Mouse (Mus musculus) CH12.LX (cell line): Measurements from ENCODE around the gene Naa60. TPM values are rescaled to one million over a fixed set of nuclear protein-coding genes. Genes with fewer than 3 reads are reported as not detected.

ENCODE experiments used
- DNase-seq: peaks from one replicate; pipeline ENCODE4 v3.0.0-alpha.2; 2013; ENCODE audit errors: extremely low read depth
- H3K27ac ChIP-seq: 2 replicates; pipeline ENCODE4 v1.5.1; 2012; ENCODE audit warnings: low read depth, mild to moderate bottlenecking, control low read depth, moderate library complexity; ENCODE audit not compliant: insufficient read depth
- H3K27me3 ChIP-seq: replicated peaks from 2 replicates; pipeline ENCODE3; 2012; ENCODE audit warnings: inconsistent platforms
- H3K36me3 ChIP-seq, 2 experiments: replicated peaks in 1 of 2; 2 replicates each; pipeline versions ENCODE3 to v1.6.1; 2012; ENCODE audit warnings: inconsistent platforms in 1 of 2, low read length in 1 of 2, mild to moderate bottlenecking in 1 of 2, mixed read lengths in 1 of 2, moderate library complexity in 1 of 2; ENCODE audit not compliant: control insufficient read depth in 1 of 2, insufficient read depth in 1 of 2
- H3K4me1 ChIP-seq, 2 experiments: 2 replicates each; pipeline ENCODE4 v1.6.1; 2012; ENCODE audit warnings: inconsistent platforms in 1 of 2, moderate library complexity in 1 of 2; ENCODE audit not compliant: insufficient read depth in 2 of 2, control insufficient read depth in 1 of 2
- H3K4me2 ChIP-seq: 2 replicates; pipeline ENCODE4 v1.6.1; 2012; ENCODE audit warnings: low read depth, mild to moderate bottlenecking, control low read depth; ENCODE audit not compliant: poor library complexity, insufficient read depth, severe bottlenecking
- H3K4me3 ChIP-seq, 3 experiments: fragments of 150-350 bp in 1 of 3; sonication (generic) in 1 of 3; replicated peaks in 1 of 3; 2 replicates each; pipeline versions ENCODE3 to v1.5.1; 2011 to 2012; ENCODE audit warnings: low read depth in 2 of 3, low read length in 2 of 3, mild to moderate bottlenecking in 2 of 3, moderate library complexity in 2 of 3, control low read depth in 1 of 3, improper control_type of control experiment in 1 of 3, inconsistent platforms in 1 of 3, mixed read lengths in 1 of 3; ENCODE audit not compliant: poor library complexity in 1 of 3
- H3K79me2 ChIP-seq: replicated peaks from 2 replicates; pipeline ENCODE4 v1.6.1; 2012; ENCODE audit warnings: mild to moderate bottlenecking, moderate library complexity; ENCODE audit not compliant: control insufficient read depth, poor library complexity, insufficient read depth, severe bottlenecking; ENCODE audit errors: extremely low read depth
- H3K9ac ChIP-seq: 2 replicates; pipeline ENCODE4 v1.6.1; 2012; ENCODE audit warnings: low read depth, mild to moderate bottlenecking, control low read depth, moderate library complexity; ENCODE audit not compliant: insufficient read depth
- H3K9me3 ChIP-seq: replicated peaks from 2 replicates; pipeline ENCODE3; 2012; ENCODE audit warnings: low read length, inconsistent platforms, mixed read lengths
- CHD1 ChIP-seq: IDR thresholded peaks from 2 replicates; pipeline ENCODE4 v1.6.1; 2012; ENCODE audit warnings: low read depth, low read length, improper control_type of control experiment, inconsistent platforms
- CTCF ChIP-seq, 2 experiments: IDR thresholded peaks in 1 of 2; conservative IDR thresholded peaks in 1 of 2; 2 replicates each; pipeline ENCODE4 v1.5.1; 2011 to 2012; ENCODE audit warnings: low read depth in 2 of 2, low read length in 2 of 2, improper control_type of control experiment in 1 of 2, inconsistent platforms in 1 of 2, mild to moderate bottlenecking in 1 of 2, moderate library complexity in 1 of 2
- E2F4 ChIP-seq: IDR thresholded peaks from 2 replicates; pipeline ENCODE4 v1.6.1; 2011; ENCODE audit warnings: low read depth, low read length, improper control_type of control experiment; ENCODE audit not compliant: insufficient replicate concordance
- GABPA ChIP-seq: IDR thresholded peaks from 2 replicates; pipeline ENCODE4 v1.6.1; 2012; ENCODE audit warnings: low read depth, low read length, improper control_type of control experiment, inconsistent platforms; ENCODE audit not compliant: insufficient replicate concordance
- IRF4 ChIP-seq: IDR thresholded peaks from 2 replicates; pipeline ENCODE4 v1.6.1; 2014; ENCODE audit warnings: low read depth, mild to moderate bottlenecking, inconsistent platforms, low read length, improper control_type of control experiment
- KAT2A ChIP-seq: IDR thresholded peaks from 2 replicates; pipeline ENCODE4 v1.6.1; 2012; ENCODE audit warnings: low read length, improper control_type of control experiment, inconsistent platforms; ENCODE audit not compliant: insufficient replicate concordance
- NRF1 ChIP-seq: IDR thresholded peaks from 2 replicates; pipeline ENCODE4 v1.6.1; 2014; ENCODE audit warnings: low read depth, mild to moderate bottlenecking, inconsistent platforms, low read length, improper control_type of control experiment, moderate library complexity
- PAX5 ChIP-seq: IDR thresholded peaks from 2 replicates; pipeline ENCODE4 v1.6.1; 2012; ENCODE audit warnings: low read length, inconsistent platforms, mixed read lengths
- POLR2AphosphoS2 ChIP-seq: IDR thresholded peaks from 2 replicates; pipeline ENCODE4 v1.6.1; 2011; ENCODE audit warnings: low read depth, low read length, improper control_type of control experiment
- RCOR1 ChIP-seq: conservative IDR thresholded peaks from 2 replicates; pipeline ENCODE4 v1.6.1; 2012; ENCODE audit warnings: low read depth, mild to moderate bottlenecking, inconsistent platforms, low read length, improper control_type of control experiment
- TBP ChIP-seq: conservative IDR thresholded peaks from 2 replicates; pipeline ENCODE4 v1.6.1; 2011; ENCODE audit warnings: low read depth, low read length, improper control_type of control experiment
- USF1 ChIP-seq: IDR thresholded peaks from 2 replicates; pipeline ENCODE4 v1.6.1; 2014; ENCODE audit warnings: low read depth, mild to moderate bottlenecking, inconsistent platforms, low read length, improper control_type of control experiment
- ZMIZ1 ChIP-seq: IDR thresholded peaks from 2 replicates; pipeline ENCODE4 v1.6.1; 2012; ENCODE audit warnings: low read depth, mild to moderate bottlenecking, inconsistent platforms, low read length, improper control_type of control experiment
- ZNF384 ChIP-seq: IDR thresholded peaks from 2 replicates; pipeline ENCODE4 v1.6.1; 2012; ENCODE audit warnings: low read depth, low read length, improper control_type of control experiment, inconsistent platforms
- dilution Hi-C: fragments of 300-500 bp; cut with MboI; formaldehyde crosslinking; loops from 2 replicates; pipeline ENCODE4 v1.14.3; 2020; ENCODE audit warnings: low sequenced_read_pairs; ENCODE audit not compliant: extremely low pct_unique_long_range_greater_than_20kb, extremely low pct_ligation_motif_present
- in situ Hi-C: fragments of 300-500 bp; cut with MboI; formaldehyde crosslinking; loops from 3 replicates; pipeline ENCODE4 v1.14.3; 2019; ENCODE audit warnings: low sequenced_read_pairs, low pct_ligation_motif_present, low pct_unique_long_range_greater_than_20kb, mixed read lengths
- polyA plus RNA-seq: library from polyadenylated mRNA; unstranded; fragments of >175 nt; gene quantifications from 2 replicates; pipeline ENCODE4 v1.2.1, GENCODE M21; 2012; ENCODE audit warnings: low read depth; ENCODE audit not compliant: insufficient read length
- total RNA-seq, 2 experiments: library from RNA; depleted of rRNA; stranded (reverse); fragments of 300-350 nt in 1 of 2; fragments of >200 nt in 1 of 2; gene quantifications; 2 replicates each; pipeline ENCODE4 v1.2.3; 2012 to 2014

Gene Naa60
- total and polyA plus RNA-seq, 3 experiments, result 26.4 to 81.5 (median 31.9) TPM

DNA sequence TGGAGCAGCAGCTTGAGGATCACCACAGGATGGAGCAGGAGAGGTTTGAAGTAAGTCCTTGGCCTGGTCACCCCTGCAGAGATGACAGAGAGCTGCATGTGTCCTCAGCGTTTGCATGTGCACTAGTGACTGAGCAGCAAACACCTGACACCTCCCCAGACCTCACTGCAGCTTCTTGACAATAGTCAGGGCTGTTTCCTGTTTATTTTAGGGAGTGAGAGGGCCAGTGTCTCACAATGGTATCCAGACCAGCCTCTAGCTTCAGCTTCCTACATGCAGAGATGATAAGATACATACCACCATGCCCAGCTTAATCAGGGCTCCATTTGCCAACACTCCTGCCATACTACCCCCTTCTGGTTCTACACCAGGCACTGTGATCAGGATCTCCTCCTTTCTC is 56.4 kb downstream of the Naa60 start:
- dilution Hi-C loops (no loop called here), in situ Hi-C loops (loop anchor here (5.0 kb wide), 1 partner anchor 74 kb away; the partner anchor contains the start of gene Slx4)
- Histone ChIP-seq H3K4me3 (no peak overlapping the region), H3K4me2 (no peak overlapping the region), H3K27ac (no peak overlapping the region), H3K79me2 (no peaks in the 10 kb centered on the region), H3K27me3 (no peaks in the 10 kb centered on the region), H3K9ac (no peak overlapping the region), H3K9me3 (peaks cover 8% of the 10 kb centered on the region), H3K36me3 (peaks cover 49 to 83% of the 10 kb centered on the region in 2 experiments), H3K4me1 (peaks cover 0 to 2% of the 10 kb centered on the region in 2 experiments; a peak in 1 of 4 replicates)
- TF ChIP-seq IRF4 (no peak), KAT2A (no peak), ZMIZ1 (no peak), USF1 (no peak), ZNF384 (no peak), GABPA (no peak), POLR2AphosphoS2 (no peak), RCOR1 (no peak), CHD1 (no peak), NRF1 (no peak)
- DNase-seq, result no peak

DNA sequence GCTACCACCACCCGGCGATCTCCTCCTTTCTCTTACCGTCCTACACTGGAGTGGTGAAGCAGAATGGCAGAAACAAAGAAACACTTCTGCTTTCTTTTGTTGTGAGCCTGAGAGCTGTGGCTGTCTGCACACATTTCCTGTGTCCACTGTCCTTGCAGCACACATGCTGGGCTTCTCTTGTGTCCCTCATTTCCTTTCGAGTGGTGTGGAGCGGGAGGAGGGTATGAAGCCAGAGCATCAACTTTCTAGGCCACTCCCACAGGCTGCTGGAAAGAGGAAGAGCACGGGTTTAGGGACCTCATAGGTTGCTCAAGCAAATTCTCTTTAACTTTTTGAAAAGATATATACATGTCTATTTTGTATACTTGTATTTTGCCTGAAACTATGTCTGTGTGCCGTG is 57.0 kb downstream of the Naa60 start:
- Histone ChIP-seq H3K27me3 (no peaks in the 10 kb centered on the region), H3K36me3 (peaks cover 50 to 83% of the 10 kb centered on the region in 2 experiments), H3K9me3 (peaks cover 8% of the 10 kb centered on the region), H3K4me3 (no peak overlapping the region), H3K27ac (no peak overlapping the region), H3K79me2 (no peaks in the 10 kb centered on the region), H3K9ac (no peak overlapping the region), H3K4me2 (no peak overlapping the region), H3K4me1 (peaks cover 0 to 2% of the 10 kb centered on the region in 2 experiments; a peak in 1 of 4 replicates)
- dilution Hi-C loops (no loop called here), in situ Hi-C loops (loop anchor here (5.0 kb wide), 1 partner anchor 73 kb away; the partner anchor contains the start of gene Slx4)
- no peak for TF ChIP-seq TBP
- no peak for TF ChIP-seq RCOR1
- TF ChIP-seq PAX5, result no peak
- no peak for DNase-seq

DNA sequence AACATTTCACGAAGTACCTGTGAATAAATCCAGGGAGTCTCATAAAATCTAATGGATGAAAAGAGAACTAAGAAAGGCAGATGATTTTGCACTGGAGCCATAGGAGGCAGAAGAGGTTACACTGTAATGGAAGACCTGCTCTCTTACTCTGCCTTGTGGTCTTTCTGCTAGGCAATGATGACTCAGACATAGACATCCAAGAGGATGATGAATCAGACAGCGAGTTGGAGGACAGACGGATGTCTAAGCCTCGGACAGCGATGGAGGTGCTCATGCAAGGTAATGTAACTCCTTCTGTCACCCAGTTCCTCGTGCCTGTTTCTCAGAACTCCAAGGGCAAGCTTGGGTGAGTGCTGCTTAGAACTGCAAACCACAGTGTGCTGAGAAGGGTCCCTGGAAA is 61.4 kb downstream of the Naa60 start:
- TF ChIP-seq USF1, result no peak
- TF ChIP-seq RCOR1, result no peak
- no peak for TF ChIP-seq E2F4
- TF ChIP-seq CTCF (conservative IDR thresholded peaks at IDR 0.05 in 1 of 2, IDR thresholded peaks at IDR 0.05 in 1 of 2; ENCODE audit: low read depth in 2 of 2, low read length in 2 of 2), result no peak
- TF ChIP-seq, all 38 proteins: peak for 0
- in situ Hi-C loops, result no loop called here
- peaks cover 67 to 89% of the 10 kb centered on the region in 2 experiments for H3K36me3 ChIP-seq
- no peaks in the 10 kb centered on the region for H3K27me3 ChIP-seq
- no peak overlapping the region for H3K27ac ChIP-seq
- H3K9me3 ChIP-seq, result no peaks in the 10 kb centered on the region
- DNase-seq, result no peak
- no peaks in the 10 kb centered on the region for H3K79me2 ChIP-seq
- dilution Hi-C loops, result no loop called here
- H3K4me1 ChIP-seq, result peaks cover 0 to 2% of the 10 kb centered on the region in 2 experiments; a peak in 1 of 4 replicates
- H3K9ac ChIP-seq, result no peak overlapping the region
- H3K4me3 ChIP-seq, result no peak overlapping the region
- H3K4me2 ChIP-seq, result no peak overlapping the region
